Mouse (Mus musculus): ENCODE results near the gene Rps17.

DNA sequence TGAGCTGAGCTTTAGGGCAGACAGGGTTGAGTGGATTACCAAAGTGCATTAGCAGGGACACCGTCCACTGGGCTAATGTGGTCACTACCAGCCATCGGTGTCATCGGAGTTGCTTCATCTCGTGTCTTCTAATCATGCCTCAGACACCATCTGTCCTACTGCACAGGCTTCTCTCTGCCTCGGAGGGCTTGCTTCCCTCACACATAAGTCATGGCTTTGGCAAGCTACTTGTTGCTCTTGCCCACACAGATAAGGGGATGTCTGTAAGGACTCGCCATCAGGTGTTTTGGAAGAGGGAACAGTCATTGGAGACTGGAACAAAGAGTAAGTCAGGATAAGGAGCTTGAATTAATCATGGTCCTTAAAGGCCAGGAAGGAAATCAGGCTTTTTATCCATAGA lies 35.8 kb downstream of the Rps17 start:
- TF ChIP-seq CTCF (conservative IDR thresholded peaks at IDR 0.05; ENCODE audit: insufficient read depth, insufficient read length, low read depth, low read length) (no peak), POLR2A (IDR thresholded peaks at IDR 0.05; ENCODE audit: low read depth, low read length) (no peak)

Measured in kidney, adult 2 months (tissue).